Mouse (Mus musculus) induced T-regulatory cell, adult 2 months (primary cell): ENCODE measurements around the gene Gm20696.
A peak's percentile ranks its signal among the peaks of the same experiment; 100 is the strongest.

Experiments
- DNase-seq: peaks from one replicate; pipeline ENCODE4 v3.0.0-alpha.2; 2012; ENCODE audit warnings: low read depth

The Gm20696 gene

DNA sequence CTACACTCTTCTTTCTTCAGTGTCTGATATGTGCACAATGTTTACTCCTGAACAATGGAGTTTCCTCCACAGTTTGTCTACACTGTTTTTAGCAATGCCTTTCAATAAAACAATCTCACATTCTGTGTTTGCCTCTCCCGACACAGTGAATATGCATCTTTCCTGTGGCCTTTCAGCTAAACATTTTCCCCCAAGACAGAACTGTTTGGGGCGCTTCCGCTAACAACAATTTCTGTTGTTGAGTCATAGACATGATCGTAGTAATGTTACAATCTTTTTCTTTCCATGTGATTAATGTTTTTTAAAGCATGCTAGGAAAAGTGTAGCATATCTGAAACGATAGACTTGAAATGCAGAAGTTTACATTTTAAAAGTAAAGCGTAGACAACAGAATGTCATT is 338.5 kb downstream of the Gm20696 start:
- no peak for DNase-seq

- DNase-seq, result no peak
These were observed 338.9 kb downstream of the Gm20696 start for GRCm38 (mm10) chr6:99327721-99328120.

DNA sequence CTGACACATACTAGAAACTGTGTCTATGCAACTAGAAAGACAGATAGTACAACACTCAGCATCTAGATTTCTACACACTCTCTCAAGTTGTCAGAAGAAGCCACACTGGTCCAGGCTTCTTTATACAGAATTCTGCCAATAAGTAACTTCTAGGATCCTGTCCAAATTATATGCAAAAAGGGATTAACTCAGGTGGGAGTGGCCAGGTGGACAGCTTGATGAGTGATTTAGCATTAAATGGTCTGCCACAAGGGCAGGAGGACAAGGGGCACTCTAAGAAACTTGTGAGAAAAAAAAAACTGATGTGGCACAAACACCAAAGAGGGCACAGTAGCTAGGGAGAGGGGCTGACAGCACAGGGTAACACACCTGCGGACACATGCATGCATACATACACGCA is 340.7 kb downstream of the Gm20696 start:
- no peak for DNase-seq

GRCm38 (mm10) chr6:99325461-99325860 is 341.1 kb downstream of the Gm20696 start:
- DNase-seq, result no peak

- no peak for DNase-seq
These were observed 344.3 kb downstream of the Gm20696 start for GRCm38 (mm10) chr6:99322132-99322904.

GRCm38 (mm10) chr6:99320444-99320843 is 346.2 kb downstream of the Gm20696 start:
- no peak for DNase-seq

GRCm38 (mm10) chr6:99319415-99320405 is 346.9 kb downstream of the Gm20696 start:
- no peak for DNase-seq

DNA sequence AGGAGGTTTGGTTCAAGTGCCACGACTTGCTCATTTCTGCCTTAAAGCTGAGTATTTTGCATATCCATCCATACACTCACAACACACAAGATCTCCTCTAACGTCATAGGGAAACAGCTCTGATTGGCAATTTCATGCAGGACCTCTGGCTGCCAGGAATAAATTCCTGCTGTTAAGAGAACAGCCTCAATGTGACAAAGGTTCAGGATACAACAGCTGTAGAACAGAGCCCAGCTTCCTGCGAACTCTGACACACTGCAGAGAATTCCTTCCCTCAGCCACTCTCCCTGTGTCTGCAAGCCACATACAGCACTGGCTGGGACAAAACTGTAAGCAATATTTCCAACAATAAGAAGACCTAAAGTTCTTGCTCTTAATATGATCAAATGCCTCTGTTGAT is 351.9 kb downstream of the Gm20696 start:
- no peak for DNase-seq

GRCm38 (mm10) chr6:99310529-99310928 is 356.1 kb downstream of the Gm20696 start:
- no peak for DNase-seq

- no peak for DNase-seq
These were observed 356.5 kb downstream of the Gm20696 start for GRCm38 (mm10) chr6:99310171-99310500.

DNA sequence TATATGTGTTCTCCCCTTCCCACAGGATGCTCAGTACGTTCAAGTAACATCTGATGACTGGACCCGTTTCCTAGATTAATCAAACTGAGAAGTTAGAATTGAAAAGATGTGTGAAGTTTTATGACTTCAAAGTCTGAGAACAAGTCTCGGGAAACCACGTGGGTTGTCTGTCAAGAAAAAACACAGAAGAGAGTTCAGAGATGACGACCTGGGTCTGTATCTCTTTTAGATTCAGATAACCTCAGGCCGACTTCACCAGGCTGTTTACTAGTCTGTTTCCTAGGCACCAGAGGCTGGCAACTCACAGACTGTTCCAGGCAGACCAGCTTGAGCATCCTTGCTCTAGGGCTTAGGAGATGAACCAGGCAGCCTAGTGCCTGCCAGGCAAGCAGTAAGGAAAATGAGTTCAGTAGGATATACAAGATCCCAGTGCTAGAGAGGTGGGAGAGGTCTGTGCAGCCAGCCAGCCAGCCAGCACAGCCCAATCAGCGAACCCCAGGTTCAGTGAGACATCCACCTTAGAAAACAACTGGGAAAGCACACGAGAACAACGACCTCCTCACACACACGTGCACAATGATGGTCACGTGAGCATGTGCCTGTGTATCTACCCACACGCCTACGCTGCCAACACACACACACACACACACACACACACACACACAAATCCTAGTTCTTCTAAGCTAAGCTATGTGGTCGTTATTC is 357.0 kb downstream of the Gm20696 start:
- peak; percentile 77 for DNase-seq

GRCm38 (mm10) chr6:99305751-99306150 is 360.8 kb downstream of the Gm20696 start:
- DNase-seq, result peak; percentile 21

DNA sequence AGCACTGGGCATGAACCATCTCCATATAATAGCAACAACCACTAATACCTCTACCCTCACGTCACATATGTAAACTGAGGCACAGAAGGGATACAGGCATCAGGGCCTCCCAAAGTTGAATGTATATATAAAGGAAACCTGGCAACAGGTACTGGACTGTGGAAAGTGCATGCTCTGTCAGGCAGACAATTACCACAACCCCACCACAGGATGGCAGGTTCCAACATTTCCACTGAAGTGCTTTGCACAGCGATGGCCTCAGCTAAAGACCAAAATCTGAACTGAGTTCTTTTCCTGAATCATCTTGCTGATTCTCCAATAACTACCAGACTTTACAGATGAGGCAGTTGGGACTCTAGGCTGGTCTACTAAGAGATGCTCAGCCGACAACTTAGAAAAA is 361.4 kb downstream of the Gm20696 start:
- peak; percentile 23 for DNase-seq

DNA sequence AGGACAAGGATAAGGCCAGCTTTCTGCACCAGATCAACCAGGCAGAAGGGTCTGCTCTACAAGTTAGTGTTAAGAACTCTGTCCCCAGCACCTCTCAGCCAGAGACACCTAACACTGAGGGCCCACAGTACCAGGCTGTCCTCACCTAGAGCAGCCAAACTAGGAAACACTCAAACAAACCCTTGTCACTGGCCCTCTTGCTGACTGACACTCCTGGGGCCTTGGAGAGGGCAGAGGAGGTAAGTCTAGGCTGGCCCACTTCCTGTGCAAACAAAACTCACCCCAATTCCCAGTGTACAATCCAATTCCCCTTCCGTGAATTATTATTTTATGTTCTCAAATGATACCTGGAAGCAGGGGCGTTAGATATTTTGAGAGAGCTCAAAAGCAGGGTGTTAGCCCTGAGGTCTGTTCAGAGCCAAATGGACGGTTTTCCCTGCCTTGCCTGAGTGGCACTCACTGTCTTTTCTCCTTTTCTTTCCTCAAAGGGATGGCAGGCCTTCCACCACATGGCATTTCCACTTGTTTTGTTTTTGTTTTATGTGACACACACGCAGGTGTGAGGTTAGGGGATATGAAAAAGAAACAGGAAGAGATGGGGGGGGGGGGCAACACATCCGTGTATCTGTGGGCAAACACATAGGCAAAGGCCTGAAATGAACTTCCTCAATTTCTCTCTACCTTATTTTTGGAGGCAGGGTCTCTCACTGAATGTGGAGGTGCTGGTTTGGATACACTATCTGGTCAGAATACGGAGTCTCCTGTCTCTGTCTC is 363.7 kb downstream of the Gm20696 start:
- DNase-seq, result peak; percentile 27

DNA sequence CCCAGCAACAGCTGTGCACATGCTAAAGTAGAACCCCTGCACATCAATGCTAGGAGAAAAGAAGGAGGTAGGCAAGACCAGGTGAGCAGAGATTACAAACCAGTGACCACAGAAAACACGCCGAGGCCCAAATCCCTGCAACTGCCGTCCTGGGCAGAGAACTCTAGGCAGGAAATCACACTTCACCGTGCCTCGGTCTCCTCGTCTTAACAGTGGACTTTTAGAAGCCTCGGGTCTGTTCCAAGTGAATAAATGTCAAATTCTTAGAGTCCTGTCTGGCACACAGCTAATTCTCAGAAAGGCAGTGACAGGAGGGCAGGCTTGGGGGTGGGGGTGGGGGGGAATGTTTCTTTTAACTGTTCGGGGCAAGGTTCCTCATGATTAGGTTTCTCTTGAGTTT is 364.7 kb downstream of the Gm20696 start:
- peak; percentile 15 for DNase-seq

GRCm38 (mm10) chr6:99300235-99300634 is 366.4 kb downstream of the Gm20696 start:
- DNase-seq, result no peak

DNA sequence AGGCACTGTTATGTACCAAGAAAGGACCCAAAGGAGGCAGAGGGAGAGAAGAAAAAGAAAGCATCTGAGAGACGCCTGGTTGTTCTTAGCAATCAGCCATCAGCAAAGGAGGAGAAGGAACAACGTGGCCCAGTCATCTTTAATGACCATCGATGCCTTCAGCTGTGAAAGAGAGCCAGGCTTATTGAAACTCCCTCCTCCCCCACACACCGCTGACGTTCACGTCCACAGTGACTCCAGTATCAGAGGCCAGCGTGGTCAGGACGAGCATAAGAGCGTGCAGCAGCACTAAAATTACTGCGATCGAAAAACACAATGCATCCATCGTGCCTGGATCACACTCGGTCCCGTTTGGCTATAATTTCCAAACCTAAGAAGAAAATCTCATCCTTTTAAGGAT is 367.4 kb downstream of the Gm20696 start:
- DNase-seq, result no peak

- DNase-seq, result peak; percentile 21
These were observed 369.1 kb downstream of the Gm20696 start for GRCm38 (mm10) chr6:99297535-99297934.

- no peak for DNase-seq
These were observed 371.1 kb downstream of the Gm20696 start for GRCm38 (mm10) chr6:99295495-99295894.

DNA sequence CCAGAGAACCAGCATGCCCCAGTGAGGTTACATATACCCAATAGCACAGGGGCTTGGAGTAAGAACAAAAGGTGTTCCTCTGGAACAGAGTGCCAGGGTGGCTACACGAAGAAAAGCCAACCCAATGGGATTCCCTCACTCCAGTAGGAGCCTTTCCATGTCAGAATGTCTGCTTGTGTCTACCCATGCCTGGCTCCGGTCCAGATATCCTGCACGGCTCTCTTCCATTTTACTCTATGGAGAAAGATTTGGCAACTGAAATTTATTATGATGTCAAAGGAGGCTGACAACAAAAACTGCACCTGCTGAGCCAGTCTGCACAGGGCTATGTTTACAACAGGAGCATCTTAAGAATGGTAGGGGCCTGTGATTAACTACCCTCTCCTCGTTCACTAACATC is 377.4 kb downstream of the Gm20696 start:
- DNase-seq, result no peak

GRCm38 (mm10) chr6:99285026-99285425 is 381.6 kb downstream of the Gm20696 start:
- no peak for DNase-seq

DNA sequence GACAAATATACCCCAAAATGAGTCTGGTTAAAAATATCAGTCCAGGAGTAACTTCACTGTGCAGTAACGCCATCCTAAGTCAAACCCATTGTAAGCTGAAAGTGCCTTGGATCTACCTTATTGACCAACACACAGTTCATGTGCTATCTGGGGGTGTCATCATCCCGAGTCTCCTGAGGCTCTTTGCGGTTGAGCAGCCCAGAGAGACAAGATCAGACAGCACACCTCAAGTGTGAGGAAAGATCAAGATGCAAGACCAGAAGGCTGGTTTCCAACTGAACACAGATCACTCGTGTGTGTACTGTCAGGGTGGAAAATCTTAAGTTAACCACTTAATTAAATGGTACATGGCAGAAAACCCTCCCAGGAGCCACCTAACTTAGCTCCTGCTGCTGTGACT is 382.6 kb downstream of the Gm20696 start:
- DNase-seq, result no peak
